In the genomic region with DNA sequence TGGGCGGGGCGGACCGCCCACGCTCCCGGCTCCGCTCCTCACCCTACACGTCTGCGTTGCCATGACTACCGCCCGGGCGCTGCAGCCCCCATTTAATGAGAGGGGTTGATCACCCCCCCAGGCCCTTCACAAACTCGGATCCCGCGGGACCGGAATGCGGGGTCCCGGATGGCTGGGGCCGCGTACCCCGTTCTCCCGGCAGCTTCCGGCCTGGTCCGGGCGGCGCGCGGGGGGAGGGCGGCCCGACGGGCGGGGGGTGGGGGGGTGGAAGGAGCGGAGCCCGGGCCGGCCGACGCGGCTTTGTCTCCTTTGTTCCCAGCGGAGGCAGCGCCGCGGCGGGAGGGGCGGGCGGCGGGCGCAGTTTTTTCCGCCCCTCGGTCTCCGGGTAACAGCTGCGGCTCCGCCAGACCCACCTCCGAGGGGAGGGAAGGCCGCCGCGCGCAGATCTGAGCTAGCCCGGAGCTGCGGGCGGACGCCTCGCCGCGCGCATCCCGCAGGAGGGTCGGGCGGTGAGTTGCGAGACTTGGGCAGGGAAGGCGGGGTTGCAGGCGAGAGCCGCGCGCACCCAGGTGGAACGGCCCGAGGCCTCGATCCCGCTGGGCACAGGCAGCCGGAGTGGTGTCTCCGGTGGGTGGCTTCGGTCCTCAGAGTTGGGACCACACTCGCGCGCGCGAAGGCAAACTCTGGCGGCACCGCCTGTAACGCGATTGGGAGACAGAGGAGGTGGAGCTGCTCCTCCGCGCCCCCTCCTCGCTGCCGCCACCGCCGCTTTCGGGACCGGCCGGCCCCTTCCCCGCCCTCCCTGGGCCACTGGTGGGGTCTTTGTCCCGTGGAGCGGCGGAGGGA, we compare ENCODE assay signal across 8 mouse cellular contexts. TPM values are rescaled to one million over a fixed set of nuclear protein-coding genes. Genes with fewer than 3 reads are reported as not detected.
DNase-seq lines count a peak whose midpoint lies in the region; ATAC-seq and TF ChIP-seq lines count a peak whose summit lies in the region.

Plxnb1 (plus strand) TSS at position 253 of the 846 bp plus-strand sequence.

- peak within 1 kb of the TSS; percentile 76 for H3K4me2 ChIP-seq in embryonic facial prominence, embryonic 12.5 days (replicated peaks)
- H3K4me2 ChIP-seq in heart, embryonic 13.5 days: peak within 1 kb of the TSS; percentile 85
- H3K4me2 ChIP-seq in liver, embryonic 13.5 days: peak within 1 kb of the TSS; percentile 69

- H3K9ac ChIP-seq in embryonic facial prominence, embryonic 12.5 days: peak within 1 kb of the TSS; percentile 95
- peak within 1 kb of the TSS; percentile 89 for H3K9ac ChIP-seq in heart, embryonic 13.5 days
- peak within 1 kb of the TSS; percentile 67 for H3K9ac ChIP-seq in liver, embryonic 13.5 days

- TF ChIP-seq CTCF in C2C12 (IDR thresholded peaks at IDR 0.05; ENCODE audit: control insufficient read depth, insufficient read depth, insufficient read length): no peak

- H3K27ac ChIP-seq in embryonic facial prominence, embryonic 12.5 days: peak within 1 kb of the TSS; percentile 100
- peak within 1 kb of the TSS; percentile 95 for H3K27ac ChIP-seq in heart, embryonic 13.5 days (replicated peaks)
- H3K27ac ChIP-seq in liver, embryonic 13.5 days: peak within 1 kb of the TSS; percentile 86

- H3K27me3 ChIP-seq in C2C12 (ENCODE audit: control insufficient read depth, insufficient read depth, insufficient read length): no peaks in the 10 kb centered on the region
- H3K27me3 ChIP-seq in embryonic facial prominence, embryonic 12.5 days: no peaks in the 10 kb centered on the region
- no peaks in the 10 kb centered on the region for H3K27me3 ChIP-seq in heart, embryonic 13.5 days (replicated peaks)
- peaks cover 51% of the 10 kb centered on the region for H3K27me3 ChIP-seq in liver, embryonic 13.5 days

- H3K4me3 ChIP-seq in C2C12 (ENCODE audit: insufficient read depth, poor library complexity, severe bottlenecking): peak within 1 kb of the TSS; percentile 38
- H3K4me3 ChIP-seq in embryonic facial prominence, embryonic 12.5 days: peak within 1 kb of the TSS; percentile 74
- H3K4me3 ChIP-seq in heart, embryonic 13.5 days: peak within 1 kb of the TSS; percentile 63
- H3K4me3 ChIP-seq in liver, embryonic 13.5 days (replicated peaks): peak within 1 kb of the TSS; percentile 60

- H3K36me3 ChIP-seq in C2C12 (ENCODE audit: control insufficient read depth, insufficient read depth): peaks cover 5% of the 10 kb centered on the region
- peaks cover 29% of the 10 kb centered on the region for H3K36me3 ChIP-seq in embryonic facial prominence, embryonic 12.5 days
- H3K36me3 ChIP-seq in heart, embryonic 13.5 days: peaks cover 32% of the 10 kb centered on the region
- peaks cover 24% of the 10 kb centered on the region for H3K36me3 ChIP-seq in liver, embryonic 13.5 days

- peak; percentile 85 for DNase-seq in adrenal gland, postnatal 14 days
- peak; percentile 89 for DNase-seq in kidney, postnatal 10 days
- no peak for DNase-seq in liver, embryonic 13.5 days
- peak; percentile 87 for DNase-seq in neural tube, embryonic 10.5 days (ENCODE audit: extremely low spot score, low spot score)
- peak; percentile 66 to 67 for DNase-seq in thymus, adult 18-20 months

- no peaks in the 10 kb centered on the region for H3K79me3 ChIP-seq in C2C12 (ENCODE audit: low read depth)

- ATAC-seq in embryonic facial prominence, embryonic 12.5 days (ENCODE audit: insufficient number of reproducible peaks, insufficient read depth, low FRiP score, low TSS enrichment): peak; percentile 45
- 0 out of 2 replicates have a peak, but pooled peaks have one; percentile 12 for ATAC-seq in heart, embryonic 13.5 days (ENCODE audit: extremely low read depth, insufficient number of reproducible peaks, low FRiP score, low TSS enrichment)
- no peak; the same call in 1 of the 2 replicates for ATAC-seq in liver, embryonic 13.5 days (ENCODE audit: low read depth)

- H3ac ChIP-seq in C2C12 (ENCODE audit: control insufficient read depth, insufficient read length, low read depth): peak within 1 kb of the TSS; percentile 97

- under 1% methylated on average over 99 of the region's 102 CpGs for WGBS in embryonic facial prominence, embryonic 12.5 days
- under 1% methylated on average over 98 of the region's 102 CpGs for WGBS in heart, embryonic 13.5 days
- WGBS in liver, embryonic 13.5 days (ENCODE audit: insufficient replicate concordance): under 1% methylated on average over 86 of the region's 102 CpGs

- no peaks in the 10 kb centered on the region for H3K9me3 ChIP-seq in embryonic facial prominence, embryonic 12.5 days
- no peaks in the 10 kb centered on the region for H3K9me3 ChIP-seq in heart, embryonic 13.5 days
- no peaks in the 10 kb centered on the region for H3K9me3 ChIP-seq in liver, embryonic 13.5 days (replicated peaks)

- H3K4me1 ChIP-seq in embryonic facial prominence, embryonic 12.5 days: peaks cover 44% of the 10 kb centered on the region
- peaks cover 67% of the 10 kb centered on the region for H3K4me1 ChIP-seq in heart, embryonic 13.5 days
- H3K4me1 ChIP-seq in liver, embryonic 13.5 days (replicated peaks): peaks cover 43% of the 10 kb centered on the region

- peaks cover 7% of the 10 kb centered on the region for H3K79me2 ChIP-seq in C2C12 (ENCODE audit: control insufficient read depth, insufficient read depth)

TF ChIP-seq in C2C12, 6 proteins besides CTCF, POLR2A, EP300 and RAD21:
- TF ChIP-seq MYOD1 (IDR thresholded peaks at IDR 0.05; ENCODE audit: control insufficient read depth, insufficient read length, low read depth) (no peak), MYOG (IDR thresholded peaks at IDR 0.05; ENCODE audit: control insufficient read depth, extremely low read depth, insufficient read length) (no peak), USF1 (IDR thresholded peaks at IDR 0.05; ENCODE audit: low read depth) (no peak), MAX (IDR thresholded peaks at IDR 0.05) (no peak), CEBPB (IDR thresholded peaks at IDR 0.05; ENCODE audit: low read depth) (no peak), FOSL1 (IDR thresholded peaks at IDR 0.05; ENCODE audit: insufficient read depth, low read length, poor library complexity, severe bottlenecking) (no peak)

RNA-seq across cellular contexts. Expression of gene Plxnb1, which starts in this region (rescaled TPM):
- polyA plus RNA-seq in C2C12 (2012; fragmentation: generic; extraction: Trizol): 9.1 TPM
- 63.8 and 67.0 TPM in 2 replicates for total RNA-seq in adrenal gland, postnatal 14 days (2021)
- polyA plus RNA-seq in embryonic facial prominence, embryonic 12.5 days (2016; fragmentation: Nextera tagmentation; extraction: Ambion mirVana): 18.3 and 23.0 TPM in 2 replicates
- polyA plus RNA-seq in heart, embryonic 13.5 days (2015; fragmentation: Nextera tagmentation; extraction: Ambion mirVana): 7.1 and 8.2 TPM in 2 replicates
- 2.3 and 3.2 TPM in 2 replicates for polyA plus RNA-seq in liver, embryonic 13.5 days (2015; fragmentation: Nextera tagmentation; extraction: Ambion mirVana)
